Mouse (Mus musculus) embryonic fibroblast, embryonic 13.5 days (primary cell): ENCODE measurements around the gene Qpctl. TPM values are rescaled to one million over a fixed set of nuclear protein-coding genes. Genes with fewer than 3 reads are reported as not detected.

ENCODE experiments used
- H3K27ac ChIP-seq: 2 replicates; pipeline ENCODE4 v1.5.1; 2012; ENCODE audit warnings: low read length, control low read depth, inconsistent platforms; ENCODE audit not compliant: insufficient read depth
- H3K4me1 ChIP-seq: 2 replicates; pipeline ENCODE4 v1.6.1; 2011; ENCODE audit warnings: low read length; ENCODE audit not compliant: control insufficient read depth, insufficient read depth
- H3K4me3 ChIP-seq: 2 replicates; pipeline ENCODE4 v1.5.1; 2011; ENCODE audit warnings: mild to moderate bottlenecking, control low read depth, low read length; ENCODE audit not compliant: insufficient read depth
- CTCF ChIP-seq: IDR thresholded peaks from 2 replicates; pipeline ENCODE4 v1.5.1; 2011; ENCODE audit warnings: mild to moderate bottlenecking, control low read depth, low read length, moderate library complexity, borderline replicate concordance; ENCODE audit not compliant: insufficient read depth
- POLR2A ChIP-seq: IDR thresholded peaks from 2 replicates; pipeline ENCODE4 v1.6.1; 2011; ENCODE audit warnings: low read depth, mild to moderate bottlenecking, control low read depth, low read length, moderate library complexity
- polyA plus RNA-seq: library from polyadenylated mRNA; stranded (reverse); fragments of >200 nt; gene quantifications from 2 replicates; pipeline ENCODE4 v1.2.4, GENCODE M21; 2011; ENCODE audit warnings: low read depth; ENCODE audit not compliant: missing spikeins, insufficient read length

The Qpctl gene
- polyA plus RNA-seq, 1 experiment = 16.3 TPM

GRCm38 (mm10) chr7:19094471-19094825 lies 54.6 kb downstream of the Qpctl start, which contains the start of gene Six5:
Six5 (plus strand) TSS chr7:19094594.
- H3K4me3 ChIP-seq = peak within 1 kb of the TSS; percentile 56
- peak within 1 kb of the TSS; percentile 97 for H3K27ac ChIP-seq
- 0 out of 2 replicates have a peak, but pooled peaks cover 2% of the 10 kb centered on the region for H3K4me1 ChIP-seq
- TF ChIP-seq POLR2A (no peak), CTCF (no peak)

GRCm38 (mm10) chr7:19093537-19094385 lies 55.3 kb downstream of the Qpctl start:
- TF ChIP-seq POLR2A (peak; percentile 84), CTCF (no peak)
- Histone ChIP-seq H3K27ac (peak overlapping the region; percentile 97), H3K4me1 (0 out of 2 replicates have a peak, but pooled peaks cover 2% of the 10 kb centered on the region), H3K4me3 (peak overlapping the region; percentile 56)

- 0 out of 2 replicates have a peak, but pooled peaks cover 2% of the 10 kb centered on the region for H3K4me1 ChIP-seq
- peak overlapping the region; percentile 4 for H3K4me3 ChIP-seq
- TF ChIP-seq CTCF (peak; percentile 73), POLR2A (no peak)
- H3K27ac ChIP-seq = peak overlapping the region; percentile 69
Measured at GRCm38 (mm10) chr7:19093174-19093521, 55.9 kb downstream of the Qpctl start.

GRCm38 (mm10) chr7:19092381-19093173 lies 56.5 kb downstream of the Qpctl start:
- Histone ChIP-seq H3K4me3 (no peak overlapping the region), H3K27ac (peak overlapping the region; percentile 69), H3K4me1 (0 out of 2 replicates have a peak, but pooled peaks cover 2% of the 10 kb centered on the region)
- TF ChIP-seq CTCF (no peak), POLR2A (peak; percentile 54)

- TF ChIP-seq POLR2A = no peak
- no peak for TF ChIP-seq CTCF
- Histone ChIP-seq H3K4me1 (0 out of 2 replicates have a peak, but pooled peaks cover 2% of the 10 kb centered on the region), H3K4me3 (no peak overlapping the region), H3K27ac (no peak overlapping the region)
Measured at GRCm38 (mm10) chr7:19091913-19092312, 57.2 kb downstream of the Qpctl start.

Other genes with a start within 250 kb of the Qpctl start
- gene Ccdc61, start 238.9 kb downstream of the Qpctl start, polyA plus RNA-seq = 10.1 and 10.5 TPM in 2 replicates
- 0.23 and 0.30 TPM in 2 replicates for gene Nova2, start 223.4 kb downstream of the Qpctl start, polyA plus RNA-seq
- gene Nanos2, start 161.9 kb downstream of the Qpctl start, polyA plus RNA-seq = not detected in 2 replicates
- 8.4 and 10.6 TPM in 2 replicates for gene Mypop, start 158.0 kb downstream of the Qpctl start, polyA plus RNA-seq
- gene Irf2bp1, start 145.2 kb downstream of the Qpctl start, polyA plus RNA-seq = 13.2 and 15.6 TPM in 2 replicates
- not detected in 2 replicates for gene Foxa3, start 125.8 kb downstream of the Qpctl start, polyA plus RNA-seq
- 72.6 and 78.3 TPM in 2 replicates for gene Sympk, start 124.9 kb downstream of the Qpctl start, polyA plus RNA-seq
- gene Rsph6a, start 94.6 kb downstream of the Qpctl start, polyA plus RNA-seq = not detected in 2 replicates
- 39.0 and 47.0 TPM in 2 replicates for gene Dmwd, start 73.1 kb downstream of the Qpctl start, polyA plus RNA-seq
- 75.4 and 114 TPM in 2 replicates for gene Dmpk, start 65.4 kb downstream of the Qpctl start, polyA plus RNA-seq
- gene Six5, start 54.7 kb downstream of the Qpctl start, polyA plus RNA-seq = 7.4 and 11.4 TPM in 2 replicates
- gene Gm4969, start 30.9 kb downstream of the Qpctl start, polyA plus RNA-seq = not detected in 2 replicates
- gene Fbxo46, start 29.4 kb downstream of the Qpctl start, polyA plus RNA-seq = 4.8 and 7.1 TPM in 2 replicates
- 70.0 and 71.3 TPM in 2 replicates for gene Snrpd2, start 431 bp upstream of the Qpctl start, polyA plus RNA-seq
- gene Gipr, start 16.8 kb upstream of the Qpctl start, polyA plus RNA-seq = not detected in 2 replicates
- 17.3 and 23.2 TPM in 2 replicates for gene Eml2, start 27.1 kb upstream of the Qpctl start, polyA plus RNA-seq
- gene Gpr4, start 63.2 kb upstream of the Qpctl start, polyA plus RNA-seq = 0.17 and 0.18 TPM in 2 replicates
- 21.8 and 24.4 TPM in 2 replicates for gene Opa3, start 79.0 kb upstream of the Qpctl start, polyA plus RNA-seq
- gene Vasp, start 122.5 kb upstream of the Qpctl start, polyA plus RNA-seq = 161 and 186 TPM in 2 replicates
- gene Ppm1n, start 130.8 kb upstream of the Qpctl start, polyA plus RNA-seq = not detected in 2 replicates
- gene Rtn2, start 133.3 kb upstream of the Qpctl start, polyA plus RNA-seq = 6.8 and 7.8 TPM in 2 replicates
- gene Fosb, start 160.8 kb upstream of the Qpctl start, polyA plus RNA-seq = 2.1 and 2.7 TPM in 2 replicates
- gene Ercc1, start 195.5 kb upstream of the Qpctl start, polyA plus RNA-seq = 44.9 and 52.2 TPM in 2 replicates
- gene Cd3eap, start 210.2 kb upstream of the Qpctl start, polyA plus RNA-seq = 13.3 and 13.4 TPM in 2 replicates
- 11.0 and 12.5 TPM in 2 replicates for gene Ppp1r13l, start 210.5 kb upstream of the Qpctl start, polyA plus RNA-seq
- 14.3 and 22.7 TPM in 2 replicates for gene Ercc2, start 232.7 kb upstream of the Qpctl start, polyA plus RNA-seq